Mouse (Mus musculus): ENCODE measurements around the gene Med11. TPM values are rescaled to one million over a fixed set of nuclear protein-coding genes. Genes with fewer than 3 reads are reported as not detected.
A peak's percentile ranks its signal among the peaks of the same experiment; 100 is the strongest.

The Med11 gene
- polyA plus RNA-seq, 1 experiment from 2014 or later = 37.3 TPM

GRCm38 (mm10) chr11:70453261-70454044, 1.7 kb downstream of the Med11 start:
- Histone ChIP-seq H3K4me1 (ENCODE audit: insufficient read depth, low read depth, low read length) (peaks cover 9% of the 10 kb centered on the region; the same call in 1 of the 2 replicates), H3K9ac (replicated peaks; ENCODE audit: low read depth) (no peak overlapping the region), H3K27me3 (replicated peaks; ENCODE audit: insufficient read depth, low read length) (no peaks in the 10 kb centered on the region), H3K9me3 (ENCODE audit: low read length) (no peaks in the 10 kb centered on the region), H3K4me3 (ENCODE audit: low read depth, low read length) (no peak overlapping the region), H3K4me2 (replicated peaks; ENCODE audit: low read depth, low read length) (no peak overlapping the region), H3K27ac (ENCODE audit: low read length) (no peak overlapping the region), H3K36me3 (ENCODE audit: insufficient read depth, low read length) (peaks cover 8% of the 10 kb centered on the region)
- DNase-seq (ENCODE audit: low spot score) = peak; percentile 48
- WGBS = 88% methylated on average over 9 of the region's 9 CpGs
- ATAC-seq = no peak
- TF ChIP-seq EP300 (IDR thresholded peaks at IDR 0.05) (no peak), CTCF (IDR thresholded peaks at IDR 0.05) (no peak)

DNA sequence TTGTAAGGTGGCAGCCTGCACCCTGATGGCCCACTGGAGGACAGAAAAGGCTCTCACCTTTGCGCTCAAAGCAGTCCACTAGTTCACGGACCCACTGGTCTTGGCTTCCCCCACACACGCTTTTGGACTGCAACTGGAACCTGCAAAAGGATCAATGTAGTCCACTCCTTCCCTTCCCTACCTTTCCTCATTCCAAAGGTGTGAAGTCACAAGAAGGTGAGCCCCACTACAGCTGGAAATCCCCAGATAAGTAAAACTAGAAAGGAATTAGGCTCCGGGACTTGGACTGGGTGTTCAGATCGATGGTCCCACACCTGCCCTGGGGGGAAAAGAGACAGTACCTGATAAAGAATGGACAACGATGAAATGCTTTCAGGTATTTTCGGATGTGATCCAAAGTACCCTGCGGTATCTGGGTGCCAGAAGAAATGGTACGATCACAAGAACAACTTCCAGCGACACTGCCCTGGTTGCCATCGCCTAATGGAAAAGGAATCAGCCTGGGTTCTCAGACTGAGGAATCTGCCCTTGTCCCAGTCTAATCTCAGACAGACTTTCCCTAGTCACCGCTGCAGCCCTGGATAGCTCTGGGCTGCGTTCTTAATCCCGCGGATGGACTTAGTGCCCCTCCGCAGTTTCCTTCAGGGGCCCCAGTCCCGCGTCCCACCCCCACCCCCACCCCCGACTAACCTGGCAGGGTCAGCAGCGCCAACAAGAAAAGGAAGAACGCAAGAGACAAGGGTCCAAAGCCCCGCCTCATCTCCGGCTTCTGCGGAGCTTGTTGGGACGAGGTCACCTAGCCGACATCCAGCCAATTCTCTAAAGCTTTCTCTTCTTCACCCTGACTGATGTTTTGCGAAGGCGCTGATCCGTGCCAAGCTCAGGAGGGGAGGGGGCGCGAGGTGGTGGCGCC, 7.2 kb downstream of the Med11 start, which contains the start of gene Zmynd15:
Gene Zmynd15, plus strand, starts transcription at position 746 of the 913 bp plus-strand sequence.
- Histone ChIP-seq H3K4me2 (replicated peaks; ENCODE audit: low read depth, low read length) (peak within 1 kb of the TSS; percentile 80), H3K27ac (ENCODE audit: low read length) (peak within 1 kb of the TSS; percentile 91), H3K4me1 (ENCODE audit: insufficient read depth, low read depth, low read length) (no peaks in the 10 kb centered on the region), H3K9me3 (ENCODE audit: low read length) (no peaks in the 10 kb centered on the region), H3K9ac (replicated peaks; ENCODE audit: low read depth) (peak within 1 kb of the TSS; percentile 83), H3K36me3 (ENCODE audit: insufficient read depth, low read length) (peaks cover 8% of the 10 kb centered on the region; the same call in 1 of the 2 replicates), H3K4me3 (ENCODE audit: low read depth, low read length) (peak within 1 kb of the TSS; percentile 80), H3K27me3 (replicated peaks; ENCODE audit: insufficient read depth, low read length) (no peaks in the 10 kb centered on the region)
- 11% methylated on average over 29 of the region's 32 CpGs for WGBS
- DNase-seq (ENCODE audit: low spot score) = peak; percentile 67
- TF ChIP-seq EP300 (IDR thresholded peaks at IDR 0.05) (no peak), CTCF (IDR thresholded peaks at IDR 0.05) (no peak)
- ATAC-seq = peak; percentile 10; the same call in 1 of the 2 replicates

DNA sequence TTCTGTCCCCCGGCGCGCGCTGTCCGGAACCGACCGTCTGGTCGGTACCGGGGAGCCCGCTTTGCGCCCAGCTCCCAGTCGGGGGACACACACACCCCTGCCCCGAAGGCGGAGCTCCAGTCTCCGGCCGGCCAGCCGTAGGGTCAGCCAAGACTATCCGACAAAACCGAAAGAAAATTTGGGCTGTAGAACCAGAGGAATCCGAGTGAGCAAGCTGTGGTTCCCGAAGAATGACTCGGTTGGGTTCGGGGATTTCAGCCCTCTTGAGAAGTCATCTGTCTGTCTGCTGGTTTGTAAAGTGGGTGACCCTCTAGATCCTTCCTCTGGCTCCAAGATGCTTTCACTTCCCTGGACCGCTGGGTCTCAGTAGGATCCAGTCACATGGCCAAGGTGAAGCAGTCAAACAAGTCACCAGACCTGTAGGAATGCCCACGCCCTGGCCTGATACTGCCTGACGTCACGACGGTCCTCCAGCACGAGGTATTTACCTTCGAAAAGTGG, 7.9 kb downstream of the Med11 start, which contains the start of gene Cxcl16:
Gene Cxcl16, minus strand, starts transcription at position 384 of the 501 bp plus-strand sequence.
- H3K4me3 ChIP-seq (ENCODE audit: low read depth, low read length) = peak within 1 kb of the TSS; percentile 80
- H3K36me3 ChIP-seq (ENCODE audit: insufficient read depth, low read length) = peaks cover 8% of the 10 kb centered on the region; the same call in 1 of the 2 replicates
- ATAC-seq = peak; percentile 96
- peak within 1 kb of the TSS; percentile 91 for H3K27ac ChIP-seq (ENCODE audit: low read length)
- DNase-seq (ENCODE audit: low spot score) = peak; percentile 94
- H3K9ac ChIP-seq (replicated peaks; ENCODE audit: low read depth) = peak within 1 kb of the TSS; percentile 83
- no peaks in the 10 kb centered on the region for H3K4me1 ChIP-seq (ENCODE audit: insufficient read depth, low read depth, low read length)
- H3K27me3 ChIP-seq (replicated peaks; ENCODE audit: insufficient read depth, low read length) = no peaks in the 10 kb centered on the region
- WGBS = 6% methylated on average over 30 of the region's 30 CpGs
- peak; percentile 47; the same call in 1 of the 2 replicates for TF ChIP-seq EP300 (IDR thresholded peaks at IDR 0.05)
- no peak for TF ChIP-seq CTCF (IDR thresholded peaks at IDR 0.05)
- no peaks in the 10 kb centered on the region for H3K9me3 ChIP-seq (ENCODE audit: low read length)
- peak within 1 kb of the TSS; percentile 80 for H3K4me2 ChIP-seq (replicated peaks; ENCODE audit: low read depth, low read length)

- TF ChIP-seq EP300 (IDR thresholded peaks at IDR 0.05) = no peak
- TF ChIP-seq CTCF (IDR thresholded peaks at IDR 0.05) = no peak
- Histone ChIP-seq H3K9me3 (ENCODE audit: low read length) (no peaks in the 10 kb centered on the region), H3K27ac (ENCODE audit: low read length) (no peak overlapping the region), H3K9ac (replicated peaks; ENCODE audit: low read depth) (no peak overlapping the region), H3K27me3 (replicated peaks; ENCODE audit: insufficient read depth, low read length) (no peaks in the 10 kb centered on the region), H3K4me3 (ENCODE audit: low read depth, low read length) (no peak overlapping the region), H3K36me3 (ENCODE audit: insufficient read depth, low read length) (no peaks in the 10 kb centered on the region), H3K4me1 (ENCODE audit: insufficient read depth, low read depth, low read length) (peaks cover 6% of the 10 kb centered on the region; the same call in 1 of the 2 replicates), H3K4me2 (replicated peaks; ENCODE audit: low read depth, low read length) (no peak overlapping the region)
- DNase-seq (ENCODE audit: low spot score) (no peak), ATAC-seq (no peak)
- WGBS = 92% methylated on average over 5 of the region's 5 CpGs
Observed at GRCm38 (mm10) chr11:70463970-70464369, 12.3 kb downstream of the Med11 start.

DNA sequence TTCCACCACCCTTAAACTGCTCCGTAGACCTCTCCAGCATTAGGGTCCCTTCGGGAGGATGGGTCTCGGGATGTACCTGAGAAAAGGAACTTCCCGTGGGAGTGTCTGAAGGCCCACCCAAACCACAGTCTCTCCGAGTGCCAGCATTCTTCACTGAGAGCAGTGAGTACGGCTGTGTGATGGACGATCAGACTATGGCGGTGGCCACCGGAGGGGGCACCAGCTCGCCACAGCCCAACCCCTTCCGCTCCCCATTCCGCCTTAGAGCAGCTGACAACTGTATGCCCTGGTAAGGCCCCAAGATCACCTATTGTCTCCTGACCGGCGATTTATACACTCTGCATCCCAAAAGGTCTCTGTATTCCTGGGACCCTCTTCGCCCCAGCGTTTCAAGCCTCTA, 13.5 kb downstream of the Med11 start:
- peaks cover 6% of the 10 kb centered on the region; the same call in 1 of the 2 replicates for H3K4me1 ChIP-seq (ENCODE audit: insufficient read depth, low read depth, low read length)
- H3K4me3 ChIP-seq (ENCODE audit: low read depth, low read length) = no peak overlapping the region
- DNase-seq (ENCODE audit: low spot score) = no peak
- ATAC-seq = no peak
- no peaks in the 10 kb centered on the region for H3K27me3 ChIP-seq (replicated peaks; ENCODE audit: insufficient read depth, low read length)
- no peak overlapping the region for H3K27ac ChIP-seq (ENCODE audit: low read length)
- no peaks in the 10 kb centered on the region for H3K36me3 ChIP-seq (ENCODE audit: insufficient read depth, low read length)
- TF ChIP-seq CTCF (IDR thresholded peaks at IDR 0.05) (no peak), EP300 (IDR thresholded peaks at IDR 0.05) (no peak)
- H3K9me3 ChIP-seq (ENCODE audit: low read length) = no peaks in the 10 kb centered on the region
- peak overlapping the region; percentile 61 for H3K4me2 ChIP-seq (replicated peaks; ENCODE audit: low read depth, low read length)
- H3K9ac ChIP-seq (replicated peaks; ENCODE audit: low read depth) = no peak overlapping the region
- 38% methylated on average over 16 of the region's 16 CpGs for WGBS

Measured in lung, postnatal 0 days (tissue).